Mouse (Mus musculus) yolk sac, embryonic 10.5 days (tissue): ENCODE data around the gene Hipk3.
A peak's percentile ranks its signal among the peaks of the same experiment; 100 is the strongest.

Experiments used
- DNase-seq: peaks from one replicate; pipeline ENCODE4 v3.0.0-alpha.2; 2017; ENCODE audit warnings: low spot score

Gene Hipk3

GRCm38 (mm10) chr2:104493951-104494800, at the start of gene Hipk3:
Gene Hipk3 (minus strand): TSS chr2:104494446.
- DNase-seq: peak; percentile 81

DNA sequence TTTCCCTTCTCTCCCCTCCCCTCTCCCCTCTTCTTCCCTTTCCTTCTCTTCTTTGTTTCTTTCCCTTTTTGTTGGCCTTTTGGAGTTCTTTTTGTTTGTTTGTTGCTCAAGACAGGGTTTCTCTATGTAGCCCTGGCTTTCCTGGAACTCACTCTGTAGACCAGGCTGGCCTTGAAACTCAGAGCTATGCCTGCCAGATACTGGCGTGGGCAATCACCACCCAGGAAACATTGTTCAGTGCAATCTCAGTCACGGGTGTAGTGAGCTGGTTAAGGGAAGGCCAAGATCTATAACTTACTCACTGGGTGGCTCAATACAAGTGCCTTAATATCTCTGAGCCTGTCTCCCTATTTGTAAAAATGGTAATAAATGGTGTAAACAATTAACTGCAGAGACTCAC, 46.0 kb upstream of the Hipk3 start:
- no peak for DNase-seq

GRCm38 (mm10) chr2:104534751-104535150, 40.5 kb upstream of the Hipk3 start:
- DNase-seq: no peak

GRCm38 (mm10) chr2:104532548-104532947, 38.3 kb upstream of the Hipk3 start:
- no peak for DNase-seq

DNA sequence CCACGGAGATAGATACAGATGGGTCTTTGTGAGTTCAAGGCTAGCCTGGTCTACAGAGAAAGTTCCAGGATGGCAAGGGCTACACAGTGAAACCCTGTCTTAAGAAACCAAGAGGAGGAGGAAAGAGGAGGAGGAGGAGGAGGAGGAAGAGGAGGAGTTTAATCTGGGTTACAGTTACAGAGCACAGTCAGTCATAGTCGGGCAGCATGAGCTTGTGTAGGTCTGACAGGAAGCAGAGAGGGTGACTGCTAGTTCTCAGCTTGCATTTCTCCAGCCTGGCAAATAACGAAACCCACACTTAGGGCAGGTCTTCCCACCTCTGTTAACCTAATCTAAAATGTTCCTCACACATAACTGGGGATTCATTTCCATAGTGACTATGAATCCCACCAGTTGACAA, 32.3 kb upstream of the Hipk3 start:
- DNase-seq: no peak

GRCm38 (mm10) chr2:104525506-104525905, 31.3 kb upstream of the Hipk3 start:
- DNase-seq: peak; percentile 9

GRCm38 (mm10) chr2:104511622-104512021, 17.4 kb upstream of the Hipk3 start:
- DNase-seq: no peak

GRCm38 (mm10) chr2:104502388-104502787, 8.1 kb upstream of the Hipk3 start:
- DNase-seq: no peak

- DNase-seq: no peak
These were observed 6.8 kb upstream of the Hipk3 start for GRCm38 (mm10) chr2:104501091-104501490.

DNA sequence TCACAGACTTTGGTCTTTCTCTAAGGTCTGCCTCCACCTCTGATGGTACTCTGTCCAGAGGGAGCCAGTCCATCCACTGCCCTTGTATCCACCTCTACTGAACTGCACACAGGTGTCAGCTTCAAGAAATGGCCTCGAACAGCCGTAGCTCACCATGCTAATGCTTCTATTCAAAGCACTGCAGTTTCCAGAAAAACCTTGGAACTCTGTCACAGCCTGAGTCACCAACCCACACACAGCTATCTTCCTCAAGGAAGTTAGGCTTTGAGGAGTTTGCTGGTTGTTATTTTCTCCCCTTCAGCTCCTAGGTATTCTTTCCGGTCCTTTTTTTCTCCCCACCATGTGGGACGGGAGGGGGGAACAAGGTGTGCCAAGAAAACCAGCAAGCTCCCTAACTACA, 3.5 kb upstream of the Hipk3 start:
- DNase-seq: no peak

DNA sequence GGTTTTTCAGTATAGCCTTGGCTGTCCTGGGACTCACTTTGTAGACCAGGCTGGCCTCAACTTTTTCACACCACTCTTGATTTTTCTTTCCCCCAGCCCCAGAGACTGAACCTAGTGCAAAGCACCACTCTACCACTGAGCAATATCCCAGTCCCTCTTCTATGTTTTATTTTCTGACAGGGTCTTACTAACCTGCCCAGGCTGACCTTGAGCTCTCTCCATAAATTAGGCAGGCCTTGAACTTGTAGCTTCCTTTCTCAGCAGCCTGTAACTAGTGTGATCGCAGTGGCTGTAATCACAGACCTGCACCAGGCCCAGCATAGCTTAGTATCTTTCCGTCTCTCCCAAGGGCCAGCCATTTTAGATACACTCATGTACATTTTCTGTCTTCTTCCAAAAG, 3.0 kb upstream of the Hipk3 start:
- no peak for DNase-seq

GRCm38 (mm10) chr2:104496206-104496605, 2.0 kb upstream of the Hipk3 start:
- no peak for DNase-seq

GRCm38 (mm10) chr2:104494801-104495185, 547 bp upstream of the Hipk3 start:
- DNase-seq: no peak

- peak; percentile 85 for DNase-seq
These were observed 960 bp downstream of the Hipk3 start for GRCm38 (mm10) chr2:104493021-104493950.

- DNase-seq: no peak
These were observed 2.9 kb downstream of the Hipk3 start for GRCm38 (mm10) chr2:104491221-104491795.

- no peak for DNase-seq
These were observed 3.5 kb downstream of the Hipk3 start for GRCm38 (mm10) chr2:104490761-104491160.

- no peak for DNase-seq
These were observed 4.4 kb downstream of the Hipk3 start for GRCm38 (mm10) chr2:104489851-104490250.

- DNase-seq: no peak
These were observed 9.8 kb downstream of the Hipk3 start for GRCm38 (mm10) chr2:104484438-104484837.

GRCm38 (mm10) chr2:104482156-104482555, 12.1 kb downstream of the Hipk3 start:
- no peak for DNase-seq

- no peak for DNase-seq
These were observed 15.2 kb downstream of the Hipk3 start for GRCm38 (mm10) chr2:104479054-104479453.

GRCm38 (mm10) chr2:104477398-104478015, 16.7 kb downstream of the Hipk3 start:
- DNase-seq: no peak

GRCm38 (mm10) chr2:104472056-104472455, 22.2 kb downstream of the Hipk3 start:
- no peak for DNase-seq
